Mouse (Mus musculus): Measurements from ENCODE around the gene Pcsk5.

The Pcsk5 gene

GRCm38 (mm10) chr19:17744474-17745069, 92.9 kb downstream of the Pcsk5 start:
- no peak for DNase-seq (ENCODE audit: low spot score in 2 of 2)

GRCm38 (mm10) chr19:17741465-17741864, 96.0 kb downstream of the Pcsk5 start:
- DNase-seq (ENCODE audit: low spot score in 2 of 2): no peak

- DNase-seq (ENCODE audit: low spot score in 2 of 2): no peak
These were observed 104.7 kb downstream of the Pcsk5 start for GRCm38 (mm10) chr19:17732676-17733277.

GRCm38 (mm10) chr19:17717066-17717465, 120.4 kb downstream of the Pcsk5 start:
- no peak for DNase-seq (ENCODE audit: low spot score in 2 of 2)

GRCm38 (mm10) chr19:17715281-17715955, 122.0 kb downstream of the Pcsk5 start:
- no peak for DNase-seq (ENCODE audit: low spot score in 2 of 2)

GRCm38 (mm10) chr19:17691626-17692025, 145.8 kb downstream of the Pcsk5 start:
- no peak for DNase-seq (ENCODE audit: low spot score in 2 of 2)

- peak; percentile 29 to 45 for DNase-seq (ENCODE audit: low spot score in 2 of 2)
These were observed 159.1 kb downstream of the Pcsk5 start for GRCm38 (mm10) chr19:17678371-17678770.

- DNase-seq (ENCODE audit: low spot score in 2 of 2): no peak
These were observed 174.8 kb downstream of the Pcsk5 start for GRCm38 (mm10) chr19:17662676-17663075.

GRCm38 (mm10) chr19:17662271-17662670, 175.2 kb downstream of the Pcsk5 start:
- DNase-seq (ENCODE audit: low spot score in 2 of 2): no peak

- DNase-seq (ENCODE audit: low spot score in 2 of 2): no peak
These were observed 178.1 kb downstream of the Pcsk5 start for GRCm38 (mm10) chr19:17659321-17659720.

- DNase-seq (ENCODE audit: low spot score in 2 of 2): no peak
These were observed 186.5 kb downstream of the Pcsk5 start for GRCm38 (mm10) chr19:17650831-17651502.

GRCm38 (mm10) chr19:17649967-17650366, 187.5 kb downstream of the Pcsk5 start:
- DNase-seq (ENCODE audit: low spot score in 2 of 2): no peak

GRCm38 (mm10) chr19:17643128-17643797, 194.2 kb downstream of the Pcsk5 start:
- DNase-seq (ENCODE audit: low spot score in 2 of 2): no peak

GRCm38 (mm10) chr19:17635984-17636383, 201.4 kb downstream of the Pcsk5 start:
- DNase-seq (ENCODE audit: low spot score in 2 of 2): no peak

GRCm38 (mm10) chr19:17615646-17616045, 221.8 kb downstream of the Pcsk5 start:
- no peak for DNase-seq (ENCODE audit: low spot score in 2 of 2)

GRCm38 (mm10) chr19:17606510-17606909, 230.9 kb downstream of the Pcsk5 start:
- DNase-seq (ENCODE audit: low spot score in 2 of 2): no peak

- no peak for DNase-seq (ENCODE audit: low spot score in 2 of 2)
These were observed 231.3 kb downstream of the Pcsk5 start for GRCm38 (mm10) chr19:17606093-17606492.

- no peak for DNase-seq (ENCODE audit: low spot score in 2 of 2)
These were observed 234.1 kb downstream of the Pcsk5 start for GRCm38 (mm10) chr19:17603322-17603721.

- DNase-seq (ENCODE audit: low spot score in 2 of 2): no peak
These were observed 237.1 kb downstream of the Pcsk5 start for GRCm38 (mm10) chr19:17600347-17600746.

GRCm38 (mm10) chr19:17592790-17593189, 244.6 kb downstream of the Pcsk5 start:
- no peak for DNase-seq (ENCODE audit: low spot score in 2 of 2)

GRCm38 (mm10) chr19:17591335-17591734, 246.1 kb downstream of the Pcsk5 start:
- DNase-seq (ENCODE audit: low spot score in 2 of 2): no peak

- DNase-seq (ENCODE audit: low spot score in 2 of 2): no peak
These were observed 247.1 kb downstream of the Pcsk5 start for GRCm38 (mm10) chr19:17590314-17590713.

Data from right cerebral cortex, postnatal 36 days (tissue).